Mouse (Mus musculus): ENCODE data around the gene Gsg1l.

Gsg1l gene

GRCm38 (mm10) chr7:126082286-126082741 lies at the start of gene Gsg1l:
Gsg1l (minus strand) TSS chr7:126082411.
- no peak for DNase-seq (ENCODE audit: inconsistent ontology term)

- DNase-seq (ENCODE audit: inconsistent ontology term) = no peak
These were observed 45.5 kb upstream of the Gsg1l start for GRCm38 (mm10) chr7:126127673-126128072.

GRCm38 (mm10) chr7:126126502-126126901 lies 44.3 kb upstream of the Gsg1l start:
- DNase-seq (ENCODE audit: inconsistent ontology term) = no peak

GRCm38 (mm10) chr7:126121533-126121932 lies 39.3 kb upstream of the Gsg1l start:
- DNase-seq (ENCODE audit: inconsistent ontology term) = peak; percentile 40

- no peak for DNase-seq (ENCODE audit: inconsistent ontology term)
These were observed 37.6 kb upstream of the Gsg1l start for GRCm38 (mm10) chr7:126119819-126120218.

GRCm38 (mm10) chr7:126113263-126113662 lies 31.1 kb upstream of the Gsg1l start:
- DNase-seq (ENCODE audit: inconsistent ontology term) = no peak

GRCm38 (mm10) chr7:126111230-126111629 lies 29.0 kb upstream of the Gsg1l start:
- DNase-seq (ENCODE audit: inconsistent ontology term) = no peak

- DNase-seq (ENCODE audit: inconsistent ontology term) = no peak
These were observed 27.7 kb upstream of the Gsg1l start for GRCm38 (mm10) chr7:126109898-126110297.

- no peak for DNase-seq (ENCODE audit: inconsistent ontology term)
These were observed 18.2 kb upstream of the Gsg1l start for GRCm38 (mm10) chr7:126100440-126100839.

GRCm38 (mm10) chr7:126099835-126100234 lies 17.6 kb upstream of the Gsg1l start:
- DNase-seq (ENCODE audit: inconsistent ontology term) = no peak

GRCm38 (mm10) chr7:126099163-126099775 lies 17.1 kb upstream of the Gsg1l start:
- no peak for DNase-seq (ENCODE audit: inconsistent ontology term)

GRCm38 (mm10) chr7:126097219-126097915 lies 15.2 kb upstream of the Gsg1l start:
- peak; percentile 51 for DNase-seq (ENCODE audit: inconsistent ontology term)

GRCm38 (mm10) chr7:126096596-126096995 lies 14.4 kb upstream of the Gsg1l start:
- DNase-seq (ENCODE audit: inconsistent ontology term) = no peak

GRCm38 (mm10) chr7:126094738-126095137 lies 12.5 kb upstream of the Gsg1l start:
- no peak for DNase-seq (ENCODE audit: inconsistent ontology term)

GRCm38 (mm10) chr7:126093162-126093561 lies 11.0 kb upstream of the Gsg1l start:
- no peak for DNase-seq (ENCODE audit: inconsistent ontology term)

- DNase-seq (ENCODE audit: inconsistent ontology term) = no peak
These were observed 7.6 kb upstream of the Gsg1l start for GRCm38 (mm10) chr7:126089782-126090181.

GRCm38 (mm10) chr7:126088155-126088554 lies 5.9 kb upstream of the Gsg1l start:
- DNase-seq (ENCODE audit: inconsistent ontology term) = no peak

GRCm38 (mm10) chr7:126087602-126088001 lies 5.4 kb upstream of the Gsg1l start:
- no peak for DNase-seq (ENCODE audit: inconsistent ontology term)

GRCm38 (mm10) chr7:126086321-126086741 lies 4.1 kb upstream of the Gsg1l start:
- peak; percentile 72 for DNase-seq (ENCODE audit: inconsistent ontology term)

GRCm38 (mm10) chr7:126085154-126085553 lies 2.9 kb upstream of the Gsg1l start:
- no peak for DNase-seq (ENCODE audit: inconsistent ontology term)

- DNase-seq (ENCODE audit: inconsistent ontology term) = no peak
These were observed 1.8 kb upstream of the Gsg1l start for GRCm38 (mm10) chr7:126083980-126084348.

GRCm38 (mm10) chr7:126083341-126083979 lies 1.2 kb upstream of the Gsg1l start:
- no peak for DNase-seq (ENCODE audit: inconsistent ontology term)

- no peak for DNase-seq (ENCODE audit: inconsistent ontology term)
These were observed 405 bp downstream of the Gsg1l start for GRCm38 (mm10) chr7:126081727-126082285.

Data from Muller cell, postnatal 12 days (primary cell).